Mouse (Mus musculus): ENCODE data around the gene Rab37. TPM values are rescaled to one million over a fixed set of nuclear protein-coding genes. Genes with fewer than 3 reads are reported as not detected.

Rab37 gene
- polyA plus RNA-seq, 1 experiment from 2014 or later, result 1.5 TPM

GRCm38 (mm10) chr11:115150741-115151254 lies 59.6 kb downstream of the Rab37 start:
- Histone ChIP-seq H3K27me3 (peaks cover 35% of the 10 kb centered on the region), H3K4me2 (replicated peaks) (no peak overlapping the region), H3K36me3 (no peaks in the 10 kb centered on the region), H3K4me1 (peaks cover 27% of the 10 kb centered on the region), H3K9ac (no peak overlapping the region), H3K27ac (no peak overlapping the region), H3K9me3 (replicated peaks) (no peaks in the 10 kb centered on the region), H3K4me3 (no peak overlapping the region)
- no peak for ATAC-seq (ENCODE audit: low FRiP score)
- WGBS, result 84% methylated on average over 6 of the region's 6 CpGs

- peak overlapping the region; percentile 46; the same call in 1 of the 2 replicates for H3K9ac ChIP-seq
- 7% methylated on average over 15 of the region's 15 CpGs for WGBS
- peak; percentile 75 for ATAC-seq (ENCODE audit: low FRiP score)
- H3K27ac ChIP-seq, result no peak overlapping the region
- no peaks in the 10 kb centered on the region for H3K9me3 ChIP-seq (replicated peaks)
- peak overlapping the region; percentile 56 for H3K4me2 ChIP-seq (replicated peaks)
- H3K27me3 ChIP-seq, result peaks cover 46% of the 10 kb centered on the region
- peaks cover 27% of the 10 kb centered on the region for H3K4me1 ChIP-seq
- no peaks in the 10 kb centered on the region for H3K36me3 ChIP-seq
- H3K4me3 ChIP-seq, result peak overlapping the region; percentile 35
Observed at GRCm38 (mm10) chr11:115151755-115152429, 60.7 kb downstream of the Rab37 start.

GRCm38 (mm10) chr11:115153088-115153487 lies 61.9 kb downstream of the Rab37 start:
- Histone ChIP-seq H3K36me3 (no peaks in the 10 kb centered on the region), H3K9me3 (replicated peaks) (no peaks in the 10 kb centered on the region), H3K4me2 (replicated peaks) (no peak overlapping the region), H3K27me3 (peaks cover 55% of the 10 kb centered on the region), H3K9ac (no peak overlapping the region), H3K4me3 (no peak overlapping the region), H3K27ac (no peak overlapping the region), H3K4me1 (peaks cover 34% of the 10 kb centered on the region)
- WGBS, result 72% methylated on average over 9 of the region's 9 CpGs
- ATAC-seq (ENCODE audit: low FRiP score), result no peak

- Histone ChIP-seq H3K4me1 (peaks cover 36% of the 10 kb centered on the region), H3K27ac (no peak overlapping the region), H3K4me2 (replicated peaks) (peak overlapping the region; percentile 45), H3K27me3 (peaks cover 59% of the 10 kb centered on the region), H3K36me3 (no peaks in the 10 kb centered on the region), H3K9ac (no peak overlapping the region; the same call in 1 of the 2 replicates), H3K4me3 (peak overlapping the region; percentile 22), H3K9me3 (replicated peaks) (no peaks in the 10 kb centered on the region)
- under 1% methylated on average over 33 of the region's 35 CpGs for WGBS
- peak; percentile 60 for ATAC-seq (ENCODE audit: low FRiP score)
Observed at GRCm38 (mm10) chr11:115153699-115154292, 62.6 kb downstream of the Rab37 start.

GRCm38 (mm10) chr11:115155053-115155634 lies 63.9 kb downstream of the Rab37 start:
- no peak for ATAC-seq (ENCODE audit: low FRiP score)
- H3K9ac ChIP-seq, result no peak overlapping the region
- 12% methylated on average over 5 of the region's 5 CpGs for WGBS
- no peaks in the 10 kb centered on the region for H3K36me3 ChIP-seq
- H3K4me2 ChIP-seq (replicated peaks), result no peak overlapping the region
- H3K9me3 ChIP-seq (replicated peaks), result no peaks in the 10 kb centered on the region
- H3K27me3 ChIP-seq, result peaks cover 59% of the 10 kb centered on the region
- H3K4me1 ChIP-seq, result peaks cover 36% of the 10 kb centered on the region
- H3K4me3 ChIP-seq, result no peak overlapping the region
- H3K27ac ChIP-seq, result no peak overlapping the region

GRCm38 (mm10) chr11:115157933-115158719 lies 66.9 kb downstream of the Rab37 start:
- H3K4me3 ChIP-seq, result no peak overlapping the region
- WGBS, result 32% methylated on average over 12 of the region's 12 CpGs
- H3K4me2 ChIP-seq (replicated peaks), result peak overlapping the region; percentile 15; the same call in 1 of the 2 replicates
- H3K27me3 ChIP-seq, result peaks cover 73% of the 10 kb centered on the region
- no peak for ATAC-seq (ENCODE audit: low FRiP score)
- H3K9me3 ChIP-seq (replicated peaks), result no peaks in the 10 kb centered on the region
- H3K36me3 ChIP-seq, result no peaks in the 10 kb centered on the region
- H3K9ac ChIP-seq, result peak overlapping the region; percentile 8; the same call in 1 of the 2 replicates
- H3K27ac ChIP-seq, result no peak overlapping the region
- H3K4me1 ChIP-seq, result peaks cover 30% of the 10 kb centered on the region

- ATAC-seq (ENCODE audit: low FRiP score), result no peak
- Histone ChIP-seq H3K27me3 (peaks cover 71% of the 10 kb centered on the region), H3K4me2 (replicated peaks) (no peak overlapping the region), H3K9me3 (replicated peaks) (no peaks in the 10 kb centered on the region), H3K9ac (no peak overlapping the region), H3K27ac (no peak overlapping the region), H3K4me3 (no peak overlapping the region), H3K36me3 (no peaks in the 10 kb centered on the region), H3K4me1 (peaks cover 36% of the 10 kb centered on the region)
- 53% methylated on average over 11 of the region's 11 CpGs for WGBS
Observed at GRCm38 (mm10) chr11:115160016-115160797, 69.0 kb downstream of the Rab37 start.

GRCm38 (mm10) chr11:115160883-115161577 lies 69.8 kb downstream of the Rab37 start:
- Histone ChIP-seq H3K27ac (no peak overlapping the region), H3K9ac (no peak overlapping the region), H3K27me3 (peaks cover 71% of the 10 kb centered on the region), H3K4me2 (replicated peaks) (no peak overlapping the region), H3K4me1 (peaks cover 36% of the 10 kb centered on the region), H3K36me3 (no peaks in the 10 kb centered on the region), H3K4me3 (no peak overlapping the region), H3K9me3 (replicated peaks) (no peaks in the 10 kb centered on the region)
- ATAC-seq (ENCODE audit: low FRiP score), result no peak
- WGBS, result 28% methylated on average over 10 of the region's 10 CpGs

- no peaks in the 10 kb centered on the region for H3K36me3 ChIP-seq
- peaks cover 36% of the 10 kb centered on the region for H3K4me1 ChIP-seq
- H3K4me3 ChIP-seq, result no peak overlapping the region
- ATAC-seq (ENCODE audit: low FRiP score), result no peak
- H3K9me3 ChIP-seq (replicated peaks), result no peaks in the 10 kb centered on the region
- 65% methylated on average over 9 of the region's 9 CpGs for WGBS
- H3K4me2 ChIP-seq (replicated peaks), result no peak overlapping the region
- H3K27me3 ChIP-seq, result peaks cover 68% of the 10 kb centered on the region
- H3K9ac ChIP-seq, result no peak overlapping the region
- H3K27ac ChIP-seq, result no peak overlapping the region
Observed at GRCm38 (mm10) chr11:115161578-115162204, 70.5 kb downstream of the Rab37 start.

- Histone ChIP-seq H3K4me1 (peaks cover 36% of the 10 kb centered on the region), H3K27ac (no peak overlapping the region), H3K9ac (no peak overlapping the region), H3K36me3 (no peaks in the 10 kb centered on the region), H3K4me2 (replicated peaks) (peak overlapping the region; percentile 61), H3K9me3 (replicated peaks) (no peaks in the 10 kb centered on the region), H3K4me3 (0 out of 2 replicates have a peak overlapping the region, but pooled peaks have one; percentile 46), H3K27me3 (peaks cover 65% of the 10 kb centered on the region)
- 22% methylated on average over 9 of the region's 9 CpGs for WGBS
- ATAC-seq (ENCODE audit: low FRiP score), result no peak
Observed at GRCm38 (mm10) chr11:115162205-115162601, 71.0 kb downstream of the Rab37 start.

All from hindbrain, embryonic 12.5 days (tissue).